Mouse (Mus musculus) hindbrain, postnatal 0 days (tissue): ENCODE data around the gene AL731706.2. TPM values are rescaled to one million over a fixed set of nuclear protein-coding genes. Genes with fewer than 3 reads are reported as not detected.
A peak's percentile ranks its signal among the peaks of the same experiment; 100 is the strongest.

Experiments
- ATAC-seq: fragments of 200-750 bp; cut with Nextera tagmentation; 2 replicates; pipeline ENCODE4 v1.8.0; 2017; ENCODE audit warnings: mild to moderate bottlenecking, moderate TSS enrichment, moderate library complexity
- DNase-seq: peaks from one replicate; pipeline ENCODE4 v3.0.0-alpha.2; 2015; ENCODE audit warnings: low spot score
- H3K27ac ChIP-seq: fragments of 300-500 bp; sonication (generic); 2 replicates; pipeline ENCODE4 v1.5.1; 2014; ENCODE audit warnings: mild to moderate bottlenecking
- H3K27me3 ChIP-seq: fragments of 300-500 bp; sonication (generic); 2 replicates; pipeline ENCODE4 v1.6.1; 2014; ENCODE audit warnings: low read length, mixed read lengths; ENCODE audit not compliant: insufficient read depth
- H3K36me3 ChIP-seq: fragments of 300-500 bp; sonication (generic); 2 replicates; pipeline ENCODE4 v1.6.1; 2014; ENCODE audit warnings: low read length, mixed read lengths; ENCODE audit not compliant: insufficient read depth
- H3K4me1 ChIP-seq: fragments of 300-500 bp; sonication (generic); 2 replicates; pipeline ENCODE4 v1.6.1; 2014; ENCODE audit warnings: antibody characterized with exemption, low read length, mixed read lengths; ENCODE audit not compliant: insufficient read depth
- H3K4me2 ChIP-seq: fragments of 300-500 bp; sonication (generic); 2 replicates; pipeline ENCODE4 v1.6.1; 2014; ENCODE audit warnings: low read depth, mild to moderate bottlenecking, low read length, moderate library complexity, mixed read lengths
- H3K4me3 ChIP-seq: fragments of 300-500 bp; sonication (generic); 2 replicates; pipeline ENCODE4 v1.5.1; 2014; ENCODE audit warnings: low read length
- H3K9ac ChIP-seq: fragments of 300-500 bp; sonication (generic); replicated peaks from 2 replicates; pipeline ENCODE4 v1.6.1; 2014; ENCODE audit warnings: mild to moderate bottlenecking, low read length, moderate library complexity, mixed read lengths
- H3K9me3 ChIP-seq: fragments of 300-500 bp; sonication (generic); 2 replicates; pipeline ENCODE4 v1.6.1; 2016; ENCODE audit warnings: low read length, mixed read lengths
- CTCF ChIP-seq: IDR thresholded peaks from 2 replicates; pipeline ENCODE4 v1.5.1; 2016; ENCODE audit warnings: antibody characterized with exemption, control low read depth, low read depth
- WGBS: fragments of 180-500 bp; shearing (Covaris S2); extraction: QIAGEN DNeasy Blood & Tissue Kit; methylation state at CpG from one replicate; pipeline ENCODE4 v1.1.7; 2014; 5-methylcytosine and 5-hydroxymethylcytosine counted together
- polyA plus RNA-seq: library from polyadenylated mRNA; unstranded; fragments of >200 nt; fragmentation: Nextera tagmentation; extraction: Ambion mirVana; gene quantifications from 2 replicates; pipeline ENCODE4 v1.2.1, GENCODE M21; 2015
- total RNA-seq: library from RNA; depleted of rRNA; stranded (reverse); fragments of >200 nt; gene quantifications from 2 replicates; pipeline ENCODE4 v1.2.3, GENCODE M21; 2014; rRNA removed

Gene AL731706.2
- not detected in 2 replicates for total RNA-seq
- 18.2 and 21.4 TPM in 2 replicates for polyA plus RNA-seq

GRCm38 (mm10) chr2:136885579-136885978, at the start of gene AL731706.2:
Gene AL731706.2 (minus strand): TSS chr2:136885679.
- no peak within 1 kb of the TSS for H3K9ac ChIP-seq
- no peaks in the 10 kb centered on the region for H3K27me3 ChIP-seq
- H3K36me3 ChIP-seq: peaks cover 28% of the 10 kb centered on the region
- no peaks in the 10 kb centered on the region for H3K4me1 ChIP-seq
- H3K4me2 ChIP-seq: no peak within 1 kb of the TSS
- no peak for TF ChIP-seq CTCF
- no peaks in the 10 kb centered on the region for H3K9me3 ChIP-seq
- no peak for ATAC-seq
- 94% methylated on average over 2 of the region's 2 CpGs for WGBS
- H3K4me3 ChIP-seq: no peak within 1 kb of the TSS
- H3K27ac ChIP-seq: no peak within 1 kb of the TSS
- DNase-seq: no peak

GRCm38 (mm10) chr2:136921003-136921408, 35.5 kb upstream of the AL731706.2 start:
- Histone ChIP-seq H3K27ac (no peak overlapping the region), H3K9ac (no peak overlapping the region), H3K9me3 (no peaks in the 10 kb centered on the region), H3K4me1 (no peaks in the 10 kb centered on the region), H3K36me3 (no peaks in the 10 kb centered on the region), H3K4me3 (no peak overlapping the region), H3K27me3 (no peaks in the 10 kb centered on the region), H3K4me2 (no peak overlapping the region)
- 50% methylated on average over 4 of the region's 4 CpGs for WGBS
- peak; percentile 56; the same call in 1 of the 2 replicates for ATAC-seq
- peak; percentile 20 for DNase-seq
- no peak for TF ChIP-seq CTCF

GRCm38 (mm10) chr2:136920257-136920993, 34.9 kb upstream of the AL731706.2 start:
- Histone ChIP-seq H3K4me1 (no peaks in the 10 kb centered on the region), H3K4me3 (no peak overlapping the region), H3K9ac (no peak overlapping the region), H3K27me3 (no peaks in the 10 kb centered on the region), H3K36me3 (no peaks in the 10 kb centered on the region), H3K9me3 (no peaks in the 10 kb centered on the region), H3K4me2 (no peak overlapping the region), H3K27ac (no peak overlapping the region)
- DNase-seq: no peak
- TF ChIP-seq CTCF: no peak
- 83% methylated on average over 3 of the region's 3 CpGs for WGBS
- ATAC-seq: no peak

GRCm38 (mm10) chr2:136919433-136919832, 34.0 kb upstream of the AL731706.2 start:
- Histone ChIP-seq H3K4me1 (no peaks in the 10 kb centered on the region), H3K4me3 (no peak overlapping the region), H3K4me2 (no peak overlapping the region), H3K36me3 (no peaks in the 10 kb centered on the region), H3K27me3 (no peaks in the 10 kb centered on the region), H3K9ac (no peak overlapping the region), H3K27ac (no peak overlapping the region), H3K9me3 (no peaks in the 10 kb centered on the region)
- DNase-seq (no peak), ATAC-seq (no peak)
- no peak for TF ChIP-seq CTCF
- WGBS: 90% methylated on average over 1 of the region's 1 CpGs

- Histone ChIP-seq H3K36me3 (no peaks in the 10 kb centered on the region), H3K4me3 (no peak overlapping the region), H3K27me3 (no peaks in the 10 kb centered on the region), H3K4me1 (0 out of 2 replicates have a peak, but pooled peaks cover 6% of the 10 kb centered on the region), H3K9ac (no peak overlapping the region), H3K9me3 (no peaks in the 10 kb centered on the region), H3K4me2 (no peak overlapping the region), H3K27ac (no peak overlapping the region)
- DNase-seq (peak; percentile 83), ATAC-seq (peak; percentile 81; the same call in 1 of the 2 replicates)
- TF ChIP-seq CTCF: peak; percentile 74
- 24% methylated on average over 3 of the region's 3 CpGs for WGBS
Observed at GRCm38 (mm10) chr2:136914334-136914902, 28.9 kb upstream of the AL731706.2 start.

- no peaks in the 10 kb centered on the region for H3K36me3 ChIP-seq
- no peak overlapping the region for H3K9ac ChIP-seq
- no peak overlapping the region for H3K4me2 ChIP-seq
- 43% methylated on average over 3 of the region's 3 CpGs for WGBS
- DNase-seq (no peak), ATAC-seq (no peak)
- H3K9me3 ChIP-seq: no peaks in the 10 kb centered on the region
- 0 out of 2 replicates have a peak, but pooled peaks cover 6% of the 10 kb centered on the region for H3K4me1 ChIP-seq
- H3K27me3 ChIP-seq: no peaks in the 10 kb centered on the region
- H3K27ac ChIP-seq: no peak overlapping the region
- no peak overlapping the region for H3K4me3 ChIP-seq
- no peak for TF ChIP-seq CTCF
Observed at GRCm38 (mm10) chr2:136913021-136913420, 27.5 kb upstream of the AL731706.2 start.

- TF ChIP-seq CTCF: no peak
- no peak for ATAC-seq
- no peak overlapping the region for H3K4me3 ChIP-seq
- 14% methylated on average over 4 of the region's 4 CpGs for WGBS
- no peaks in the 10 kb centered on the region for H3K9me3 ChIP-seq
- 0 out of 2 replicates have a peak, but pooled peaks cover 6% of the 10 kb centered on the region for H3K4me1 ChIP-seq
- DNase-seq: peak; percentile 3
- no peaks in the 10 kb centered on the region for H3K27me3 ChIP-seq
- no peak overlapping the region for H3K4me2 ChIP-seq
- no peaks in the 10 kb centered on the region for H3K36me3 ChIP-seq
- H3K27ac ChIP-seq: no peak overlapping the region
- H3K9ac ChIP-seq: no peak overlapping the region
Observed at GRCm38 (mm10) chr2:136911958-136912411, 26.5 kb upstream of the AL731706.2 start.
